Mouse (Mus musculus) liver, embryonic 14.5 days (tissue): ENCODE measurements at regions not wholly inside any gene's neighbourhood (a gene's known extent, or its start where the extent isn't known, plus 50 kb on each side); places are given as distances from the start of the nearest gene placed in this dataset.

Experiments
- ATAC-seq: fragments of 200-750 bp; cut with Nextera tagmentation; 2 replicates; pipeline ENCODE4 v1.8.0; 2017; ENCODE audit warnings: moderate number of reproducible peaks, mild to moderate bottlenecking, moderate library complexity; ENCODE audit not compliant: insufficient read depth
- DNase-seq, 3 experiments: peaks; one replicate each; pipeline ENCODE4 v3.0.0-alpha.2; 2012 to 2013; ENCODE audit warnings: low read depth in 3 of 3, low spot score in 3 of 3
- H3K27ac ChIP-seq: fragments of 300-500 bp; sonication (generic); 2 replicates; pipeline ENCODE4 v1.5.1; 2014; ENCODE audit warnings: moderate library complexity, mild to moderate bottlenecking, control low read depth, inconsistent platforms
- H3K27me3 ChIP-seq: fragments of 300-500 bp; sonication (generic); 2 replicates; pipeline ENCODE4 v1.6.1; 2014; ENCODE audit warnings: mild to moderate bottlenecking, low read length, moderate library complexity; ENCODE audit not compliant: control insufficient read depth, insufficient read depth
- H3K36me3 ChIP-seq: fragments of 300-500 bp; sonication (generic); replicated peaks from 2 replicates; pipeline ENCODE4 v1.6.1; 2014; ENCODE audit warnings: low read depth; ENCODE audit not compliant: control insufficient read depth, insufficient read depth
- H3K4me1 ChIP-seq, 2 experiments: fragments of 200-500 bp in 1 of 2; fragments of 300-500 bp in 1 of 2; sonication (generic) in 1 of 2; replicated peaks; 2 replicates each; pipeline ENCODE4 v1.6.1; 2012 to 2014; ENCODE audit warnings: antibody characterized with exemption in 1 of 2, inconsistent platforms in 1 of 2, low read length in 1 of 2; ENCODE audit not compliant: control insufficient read depth in 2 of 2, insufficient read depth in 2 of 2
- H3K4me2 ChIP-seq: fragments of 300-500 bp; sonication (generic); 2 replicates; pipeline ENCODE4 v1.6.1; 2014; ENCODE audit warnings: low read depth, mild to moderate bottlenecking, control low read depth, moderate library complexity
- H3K4me3 ChIP-seq, 2 experiments: fragments of 200-500 bp in 1 of 2; fragments of 300-500 bp in 1 of 2; sonication (generic) in 1 of 2; 2 replicates each; pipeline ENCODE4 v1.5.1; 2012 to 2014; ENCODE audit warnings: low read depth in 2 of 2, low read length in 2 of 2, mild to moderate bottlenecking in 2 of 2, control low read depth in 1 of 2, inconsistent platforms in 1 of 2, moderate library complexity in 1 of 2; ENCODE audit not compliant: insufficient read depth in 1 of 2
- H3K9ac ChIP-seq: fragments of 300-500 bp; sonication (generic); replicated peaks from 2 replicates; pipeline ENCODE4 v1.6.1; 2014; ENCODE audit warnings: mild to moderate bottlenecking, control low read depth, moderate library complexity
- H3K9me3 ChIP-seq: fragments of 300-500 bp; sonication (generic); 2 replicates; pipeline ENCODE4 v1.6.1; 2016; ENCODE audit warnings: low read length, mixed read lengths; ENCODE audit not compliant: control insufficient read depth
- CTCF ChIP-seq: IDR thresholded peaks from 2 replicates; pipeline ENCODE4 v1.5.1; 2016; ENCODE audit warnings: antibody characterized with exemption, low read depth, control low read depth
- EP300 ChIP-seq: IDR thresholded peaks from 2 replicates; pipeline ENCODE4 v1.6.1; 2016; ENCODE audit warnings: antibody characterized with exemption, low read depth
- WGBS: fragments of 180-500 bp; shearing (Covaris S2); extraction: QIAGEN DNeasy Blood & Tissue Kit; methylation state at CpG from one replicate; pipeline ENCODE4 v1.1.7; 2014; ENCODE audit not compliant: insufficient replicate concordance; 5-methylcytosine and 5-hydroxymethylcytosine counted together

DNA sequence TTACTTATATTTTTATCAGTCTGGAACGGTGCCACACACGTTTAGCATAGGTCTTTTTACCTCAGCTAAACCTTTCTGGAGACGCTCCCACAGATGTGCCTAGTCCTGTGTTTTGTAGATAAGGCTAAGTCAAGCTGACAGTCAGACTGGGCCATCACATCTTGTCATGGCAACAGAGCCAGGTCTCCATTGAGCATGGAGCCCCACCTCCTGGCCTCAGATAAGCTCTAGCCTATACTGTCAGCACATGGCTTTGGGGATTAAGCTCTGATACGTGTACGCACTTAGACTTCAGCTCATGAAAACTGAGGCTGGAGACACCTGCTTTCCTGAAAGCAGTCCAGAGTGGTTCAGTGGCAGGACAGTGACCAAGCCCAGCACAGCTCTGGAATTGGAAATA is 392.4 kb upstream of the Kcnab2 start:
- no peaks in the 10 kb centered on the region for H3K27me3 ChIP-seq
- no peaks in the 10 kb centered on the region for H3K4me1 ChIP-seq
- no peak overlapping the region for H3K9ac ChIP-seq
- no peak overlapping the region for H3K4me3 ChIP-seq
- H3K4me2 ChIP-seq, result no peak overlapping the region
- H3K36me3 ChIP-seq, result no peaks in the 10 kb centered on the region
- H3K27ac ChIP-seq, result no peak overlapping the region
- no peaks in the 10 kb centered on the region; the same call in 1 of the 2 replicates for H3K9me3 ChIP-seq
- peak in 2 of 3 experiments; percentile 53 to 57 for DNase-seq
- TF ChIP-seq EP300 (no peak), CTCF (no peak)
- peak; percentile 35; the same call in 1 of the 2 replicates for ATAC-seq
- 49% methylated on average over 5 of the region's 5 CpGs for WGBS

DNA sequence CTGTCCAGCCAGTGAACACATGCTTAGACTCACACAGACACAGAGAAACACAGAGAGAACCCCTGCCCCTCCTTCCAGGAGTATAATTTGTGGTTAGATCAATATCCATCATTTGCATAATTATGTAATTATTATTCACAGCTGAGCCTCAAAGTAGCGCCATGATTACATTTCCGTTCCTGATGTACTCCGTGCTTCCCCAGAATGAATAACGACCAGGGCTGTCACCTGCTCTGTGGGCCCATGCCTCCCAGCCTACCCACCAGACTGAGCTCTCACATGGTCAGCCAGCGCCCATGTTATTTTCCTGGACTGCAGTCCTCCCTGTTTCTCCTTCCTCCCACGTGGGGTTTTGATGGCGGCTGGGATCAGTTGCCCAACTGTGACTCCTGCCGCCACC is 388.2 kb upstream of the Kcnab2 start:
- no peak overlapping the region for H3K9ac ChIP-seq
- H3K9me3 ChIP-seq, result no peaks in the 10 kb centered on the region; the same call in 1 of the 2 replicates
- DNase-seq (no peak), ATAC-seq (no peak)
- no peaks in the 10 kb centered on the region for H3K4me1 ChIP-seq
- no peaks in the 10 kb centered on the region for H3K36me3 ChIP-seq
- no peak overlapping the region for H3K4me3 ChIP-seq
- no peaks in the 10 kb centered on the region for H3K27me3 ChIP-seq
- TF ChIP-seq EP300 (no peak), CTCF (no peak)
- WGBS, result 72% methylated on average over 8 of the region's 8 CpGs
- H3K4me2 ChIP-seq, result no peak overlapping the region
- no peak overlapping the region for H3K27ac ChIP-seq

DNA sequence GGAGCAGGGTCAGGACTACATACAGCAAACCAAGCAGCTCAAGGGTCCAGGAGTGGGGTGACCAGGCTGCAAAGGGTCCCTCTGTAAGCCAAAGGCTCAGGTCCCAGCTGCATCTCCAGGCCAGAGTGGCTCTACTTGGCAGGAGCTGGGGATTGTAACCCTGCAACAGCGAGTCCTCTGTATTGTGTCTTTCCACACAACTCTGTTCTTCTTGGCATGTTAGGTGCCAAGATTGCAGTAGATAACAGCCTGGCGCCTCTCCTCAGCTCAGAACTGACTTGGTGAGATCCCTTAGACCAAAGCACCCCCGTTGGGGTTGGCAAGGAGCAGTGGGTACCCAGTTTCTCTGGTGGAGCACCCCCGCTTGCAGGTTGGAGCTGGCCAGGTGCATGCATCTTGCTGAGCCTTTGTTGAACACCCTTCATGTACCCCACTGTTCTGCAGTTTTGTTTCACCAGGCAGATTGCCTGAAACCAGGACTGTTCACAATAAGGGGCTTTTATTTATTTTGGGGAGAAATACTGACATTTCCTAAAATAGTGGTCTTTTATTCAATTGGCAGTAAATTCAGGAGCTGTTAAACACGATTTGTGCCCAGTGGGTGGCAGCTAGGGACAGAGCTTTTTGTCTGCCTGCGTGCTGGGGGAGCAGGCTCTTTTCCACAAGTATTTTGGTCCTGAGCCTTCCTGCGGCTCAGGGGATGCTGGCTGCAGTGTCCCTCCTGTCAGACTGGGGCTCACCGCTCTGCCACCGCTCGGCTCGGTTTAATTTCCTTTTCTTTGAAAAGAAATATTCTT is 385.3 kb upstream of the Kcnab2 start:
- Histone ChIP-seq H3K4me2 (no peak overlapping the region), H3K9ac (no peak overlapping the region), H3K4me1 (no peaks in the 10 kb centered on the region), H3K4me3 (no peak overlapping the region), H3K9me3 (no peaks in the 10 kb centered on the region; the same call in 1 of the 2 replicates), H3K27ac (no peak overlapping the region), H3K27me3 (no peaks in the 10 kb centered on the region), H3K36me3 (no peaks in the 10 kb centered on the region)
- WGBS, result 52% methylated on average over 11 of the region's 11 CpGs
- DNase-seq (no peak), ATAC-seq (no peak)
- no peak for TF ChIP-seq EP300
- TF ChIP-seq CTCF, result no peak

DNA sequence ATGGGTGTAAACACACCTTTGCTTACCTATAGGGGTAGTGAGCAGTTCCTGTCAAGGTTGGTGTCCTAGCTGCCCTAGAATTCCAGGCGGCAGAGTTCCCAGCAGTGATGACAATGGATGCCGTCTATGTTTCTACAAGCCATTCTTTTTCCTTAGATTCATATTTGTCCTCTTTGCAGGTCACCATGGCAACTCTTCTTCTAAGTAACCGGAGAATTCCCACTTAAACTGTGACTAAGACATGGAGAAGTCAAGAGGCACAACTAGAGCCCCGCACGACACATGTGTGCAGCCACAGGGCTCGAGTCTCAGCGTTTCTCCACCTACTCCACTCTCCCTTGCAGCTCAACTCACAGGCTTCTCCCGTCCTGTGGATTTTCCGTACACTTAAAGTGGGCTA is 381.5 kb upstream of the Kcnab2 start:
- no peak overlapping the region for H3K27ac ChIP-seq
- H3K27me3 ChIP-seq, result no peaks in the 10 kb centered on the region
- no peaks in the 10 kb centered on the region for H3K9me3 ChIP-seq
- H3K4me3 ChIP-seq, result no peak overlapping the region
- TF ChIP-seq CTCF (no peak), EP300 (no peak)
- no peaks in the 10 kb centered on the region for H3K36me3 ChIP-seq
- no peaks in the 10 kb centered on the region for H3K4me1 ChIP-seq
- no peak overlapping the region for H3K9ac ChIP-seq
- H3K4me2 ChIP-seq, result no peak overlapping the region
- ATAC-seq (no peak), DNase-seq (no peak)
- whole genome bisulfite sequencing, result 66% methylated on average over 9 of the region's 9 CpGs

DNA sequence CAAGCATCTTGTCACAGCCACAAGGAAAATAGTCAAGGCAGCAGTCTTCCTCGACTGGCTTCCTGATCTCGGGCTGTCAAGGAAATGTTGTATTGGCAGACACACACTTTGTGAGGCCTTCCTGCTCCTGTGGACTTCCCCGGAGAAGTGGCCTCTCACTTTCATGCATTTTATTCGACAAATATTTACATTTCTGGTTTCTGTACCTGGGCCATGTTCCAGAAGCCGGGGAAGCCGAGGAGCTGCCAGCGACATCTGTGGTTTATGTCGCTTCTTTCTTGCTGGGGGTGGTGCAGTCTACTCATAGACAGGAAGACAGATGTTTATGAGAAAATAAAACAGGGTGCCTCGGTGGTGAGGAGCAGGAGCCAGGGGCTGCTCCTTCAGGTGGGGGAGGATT is 372.5 kb upstream of the Kcnab2 start:
- Histone ChIP-seq H3K9ac (no peak overlapping the region), H3K4me1 (no peaks in the 10 kb centered on the region), H3K27me3 (no peaks in the 10 kb centered on the region), H3K4me3 (no peak overlapping the region), H3K36me3 (no peaks in the 10 kb centered on the region), H3K9me3 (no peaks in the 10 kb centered on the region), H3K27ac (no peak overlapping the region), H3K4me2 (no peak overlapping the region)
- ATAC-seq (no peak), DNase-seq (no peak)
- WGBS, result 46% methylated on average over 9 of the region's 9 CpGs
- TF ChIP-seq EP300 (no peak), CTCF (no peak)
